Comparison of ENCODE assay signal across 8 mouse cellular contexts in genomic region chr5:117135869-117136268, GRCm38 (mm10). TPM values are rescaled to one million over a fixed set of nuclear protein-coding genes. Genes with fewer than 3 reads are reported as not detected.
DNase-seq lines count a peak whose midpoint lies in the region; ATAC-seq lines count a peak whose summit lies in the region.

No protein-coding gene starts in this region.

- H3K36me3 ChIP-seq in embryonic facial prominence, embryonic 12.5 days, result no peaks in the 10 kb centered on the region
- H3K36me3 ChIP-seq in intestine, embryonic 16.5 days (ENCODE audit: control insufficient read depth, insufficient read depth, low read length), result no peaks in the 10 kb centered on the region
- no peaks in the 10 kb centered on the region for H3K36me3 ChIP-seq in lung, embryonic 16.5 days (ENCODE audit: control insufficient read depth, insufficient read depth, low read length)
- no peaks in the 10 kb centered on the region for H3K36me3 ChIP-seq in stomach, embryonic 15.5 days

- H3K27me3 ChIP-seq in embryonic facial prominence, embryonic 12.5 days, result no peaks in the 10 kb centered on the region
- H3K27me3 ChIP-seq in intestine, embryonic 16.5 days (replicated peaks; ENCODE audit: control insufficient read depth, insufficient read depth, low read length), result no peaks in the 10 kb centered on the region
- H3K27me3 ChIP-seq in lung, embryonic 16.5 days (ENCODE audit: control insufficient read depth, insufficient read depth, low read depth, low read length), result no peaks in the 10 kb centered on the region
- no peaks in the 10 kb centered on the region for H3K27me3 ChIP-seq in stomach, embryonic 15.5 days (replicated peaks)

- H3K9me3 ChIP-seq in embryonic facial prominence, embryonic 12.5 days, result no peaks in the 10 kb centered on the region
- H3K9me3 ChIP-seq in intestine, embryonic 16.5 days (ENCODE audit: control insufficient read depth, low read length), result no peaks in the 10 kb centered on the region
- no peaks in the 10 kb centered on the region for H3K9me3 ChIP-seq in lung, embryonic 16.5 days (ENCODE audit: control insufficient read depth, low read length)
- H3K9me3 ChIP-seq in stomach, embryonic 15.5 days, result no peaks in the 10 kb centered on the region

- WGBS in embryonic facial prominence, embryonic 12.5 days, result 19% methylated on average over 9 of the region's 9 CpGs
- 18% methylated on average over 9 of the region's 9 CpGs for WGBS in intestine, embryonic 16.5 days
- WGBS in lung, embryonic 16.5 days, result 6% methylated on average over 9 of the region's 9 CpGs
- 10% methylated on average over 9 of the region's 9 CpGs for WGBS in stomach, embryonic 15.5 days

- H3K4me1 ChIP-seq in embryonic facial prominence, embryonic 12.5 days, result peaks cover 17% of the 10 kb centered on the region
- peaks cover 56% of the 10 kb centered on the region for H3K4me1 ChIP-seq in intestine, embryonic 16.5 days (ENCODE audit: control insufficient read depth, insufficient read depth, low read length)
- peaks cover 37% of the 10 kb centered on the region for H3K4me1 ChIP-seq in lung, embryonic 16.5 days (replicated peaks; ENCODE audit: control insufficient read depth, insufficient read depth, low read length)
- H3K4me1 ChIP-seq in stomach, embryonic 15.5 days, result peaks cover 37% of the 10 kb centered on the region

- no peak overlapping the region for H3K27ac ChIP-seq in embryonic facial prominence, embryonic 12.5 days
- peak overlapping the region; percentile 52; the same call in 1 of the 2 replicates for H3K27ac ChIP-seq in intestine, embryonic 16.5 days (ENCODE audit: low read length)
- peak overlapping the region; percentile 97 for H3K27ac ChIP-seq in lung, embryonic 16.5 days (ENCODE audit: low read length)
- peak overlapping the region; percentile 62 for H3K27ac ChIP-seq in stomach, embryonic 15.5 days

- peak; percentile 47; the same call in 1 of the 2 replicates for ATAC-seq in embryonic facial prominence, embryonic 12.5 days (ENCODE audit: insufficient number of reproducible peaks, insufficient read depth, low FRiP score, low TSS enrichment)
- ATAC-seq in intestine, embryonic 16.5 days, result no peak; the same call in 1 of the 2 replicates
- ATAC-seq in lung, embryonic 16.5 days (ENCODE audit: low read depth), result peak; percentile 24; the same call in 1 of the 2 replicates
- ATAC-seq in stomach, embryonic 15.5 days (ENCODE audit: insufficient read depth, low FRiP score, low read depth), result peak; percentile 18; the same call in 1 of the 2 replicates

- peak; percentile 55 for DNase-seq in left cerebral cortex, postnatal 4 days
- DNase-seq in left cerebral cortex, adult 9 months (ENCODE audit: low spot score in 2 of 2), result no peak
- DNase-seq in ovary, postnatal 10 days (ENCODE audit: low spot score), result no peak
- no peak for DNase-seq in urinary bladder, postnatal 25 days (ENCODE audit: low spot score)

- H3K4me3 ChIP-seq in embryonic facial prominence, embryonic 12.5 days, result no peak overlapping the region
- H3K4me3 ChIP-seq in intestine, embryonic 16.5 days (ENCODE audit: low read length), result no peak overlapping the region
- peak overlapping the region; percentile 12; the same call in 1 of the 2 replicates for H3K4me3 ChIP-seq in lung, embryonic 16.5 days (ENCODE audit: low read length)
- no peak overlapping the region for H3K4me3 ChIP-seq in stomach, embryonic 15.5 days (replicated peaks)

- peak overlapping the region; percentile 22; the same call in 1 of the 2 replicates for H3K4me2 ChIP-seq in embryonic facial prominence, embryonic 12.5 days (replicated peaks)
- peak overlapping the region; percentile 32 for H3K4me2 ChIP-seq in intestine, embryonic 16.5 days (ENCODE audit: low read depth, low read length)
- peak overlapping the region; percentile 13 for H3K4me2 ChIP-seq in lung, embryonic 16.5 days (ENCODE audit: low read depth, low read length)
- H3K4me2 ChIP-seq in stomach, embryonic 15.5 days, result peak overlapping the region; percentile 42

- no peak overlapping the region for H3K9ac ChIP-seq in embryonic facial prominence, embryonic 12.5 days
- H3K9ac ChIP-seq in intestine, embryonic 16.5 days (ENCODE audit: low read depth, low read length), result 0 out of 2 replicates have a peak overlapping the region, but pooled peaks have one; percentile 56
- H3K9ac ChIP-seq in lung, embryonic 16.5 days (ENCODE audit: low read length), result peak overlapping the region; percentile 58; the same call in 1 of the 2 replicates
- no peak overlapping the region for H3K9ac ChIP-seq in stomach, embryonic 15.5 days

- intact Hi-C loops in left cerebral cortex, postnatal 4 days (cut with DNase I), result no loop called here

RNA-seq across cellular contexts. Expression of gene Taok3, which starts 15.9 kb away (rescaled TPM):
- 10 to 100 TPM; 80.6 to 85.3 TPM for total RNA-seq in left cerebral cortex, postnatal 4 days (2021)
- polyA plus RNA-seq in embryonic facial prominence, embryonic 12.5 days (2016; fragmentation: Nextera tagmentation; extraction: Ambion mirVana), result 12.1 and 14.7 TPM in 2 replicates
- polyA plus RNA-seq in intestine, embryonic 16.5 days (2015; fragmentation: Nextera tagmentation; extraction: Ambion mirVana), result 51.5 and 53.7 TPM in 2 replicates
- 33.5 and 37.1 TPM in 2 replicates for polyA plus RNA-seq in lung, embryonic 16.5 days (2015; fragmentation: Nextera tagmentation; extraction: Ambion mirVana)
- polyA plus RNA-seq in stomach, embryonic 15.5 days (2015; fragmentation: Nextera tagmentation; extraction: Ambion mirVana), result 32.1 and 36.9 TPM in 2 replicates

RNA-seq across cellular contexts. Expression of gene Suds3, which starts 20.0 kb away (rescaled TPM):
- total RNA-seq in left cerebral cortex, postnatal 4 days (2021), result 10 to 100 TPM; 81.4 to 81.6 TPM
- polyA plus RNA-seq in embryonic facial prominence, embryonic 12.5 days (2016; fragmentation: Nextera tagmentation; extraction: Ambion mirVana), result 108 and 113 TPM in 2 replicates
- polyA plus RNA-seq in intestine, embryonic 16.5 days (2015; fragmentation: Nextera tagmentation; extraction: Ambion mirVana), result 20.9 and 53.6 TPM in 2 replicates
- polyA plus RNA-seq in lung, embryonic 16.5 days (2015; fragmentation: Nextera tagmentation; extraction: Ambion mirVana), result 56.9 and 63.4 TPM in 2 replicates
- 74.5 and 79.0 TPM in 2 replicates for polyA plus RNA-seq in stomach, embryonic 15.5 days (2015; fragmentation: Nextera tagmentation; extraction: Ambion mirVana)

Comparison
In these comparisons a context has a peak if more than half of its experiments do, and no peak if none do; other contexts are left out.
1. H3K9ac ChIP-seq: peak in intestine, embryonic 16.5 days (single experiment) and lung, embryonic 16.5 days (single experiment); none in embryonic facial prominence, embryonic 12.5 days (single experiment) and stomach, embryonic 15.5 days (single experiment).
2. Peak in every context shown above with its lines, with median percentiles within 50 percentile points of each other: H3K4me2 ChIP-seq.